Mouse (Mus musculus): ENCODE data around the gene Prune1.
"Not testable (repeated sequence)": the region's sequence is repeated elsewhere in the genome, so short reads cannot be mapped to it uniquely, and the experiment has no call there.

Prune1 gene

DNA sequence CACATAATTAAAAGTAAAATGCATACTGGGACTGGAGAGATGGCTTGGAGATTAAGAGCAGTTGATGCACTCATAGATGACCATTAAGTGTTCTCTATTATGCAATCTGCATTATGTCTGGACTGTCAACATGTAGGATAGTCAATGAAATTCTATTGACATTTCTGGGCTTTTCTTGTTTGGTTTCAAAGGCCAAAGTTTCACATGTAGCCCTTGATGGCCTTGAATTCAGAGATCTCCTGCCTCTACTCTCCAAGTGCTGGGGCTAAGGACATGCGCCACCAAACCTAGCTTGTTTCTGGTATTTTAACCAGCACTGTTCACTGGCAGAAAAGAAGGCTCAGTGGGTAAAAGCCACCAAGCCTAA, 68.3 kb downstream of the Prune1 start:
- DNase-seq (ENCODE audit: low spot score in 2 of 2) = no peak

DNA sequence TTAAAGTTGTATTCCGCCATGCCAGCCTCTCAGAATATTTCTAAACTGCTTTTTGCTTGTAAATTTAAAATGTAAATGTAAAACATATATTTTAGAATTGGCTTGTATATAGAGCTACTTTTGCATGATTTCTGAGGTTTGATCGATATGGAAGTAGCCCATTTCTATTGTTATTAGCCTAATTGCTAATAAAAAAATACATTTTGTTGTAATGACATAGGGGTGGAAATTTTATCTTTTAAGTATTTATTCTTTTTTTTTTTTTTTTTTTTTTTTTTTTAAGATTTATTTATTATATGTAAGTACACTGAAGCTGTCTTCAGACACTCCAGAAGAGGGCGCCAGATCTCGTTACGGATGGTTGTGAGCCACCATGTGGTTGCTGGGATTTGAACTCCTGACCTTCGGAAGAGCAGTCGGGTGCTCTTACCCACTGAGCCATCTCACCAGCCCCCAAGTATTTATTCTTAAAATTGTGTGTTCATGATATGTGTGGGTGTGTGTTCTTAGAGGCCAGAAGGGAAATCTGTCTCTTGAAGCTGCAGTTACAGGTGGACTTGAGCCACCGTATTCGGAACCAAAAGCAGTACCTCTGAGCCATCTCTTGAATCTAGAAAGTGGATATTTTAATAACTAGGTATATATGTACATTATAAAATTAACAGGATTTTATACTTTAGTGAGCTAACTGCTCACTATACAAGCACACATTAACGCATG, 68.8 kb downstream of the Prune1 start:
- not testable (repeated sequence) for DNase-seq (ENCODE audit: low spot score in 2 of 2)

- DNase-seq (ENCODE audit: low spot score in 2 of 2) = no peak
These were observed 71.3 kb downstream of the Prune1 start for GRCm38 (mm10) chr3:95210585-95210984.

DNA sequence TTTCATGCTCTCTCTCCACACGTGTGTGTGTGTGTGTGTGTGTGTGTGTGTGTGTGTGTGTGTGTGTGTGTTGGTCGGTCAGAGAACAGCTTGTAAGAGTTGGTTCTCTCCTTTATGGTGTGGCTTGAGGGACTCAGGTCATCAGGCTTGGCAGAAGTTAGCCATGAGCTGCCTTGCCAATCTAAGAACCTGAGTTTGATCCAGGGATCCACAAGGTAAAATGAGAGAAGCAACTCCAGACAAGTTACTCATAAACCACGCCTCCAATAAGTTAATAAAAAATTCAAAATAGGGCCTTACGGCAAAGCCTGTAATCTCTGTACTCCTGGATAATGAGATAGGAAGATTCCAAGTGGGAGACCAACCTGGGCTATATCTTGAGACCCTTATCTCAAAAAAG, 73.6 kb downstream of the Prune1 start:
- no peak for DNase-seq (ENCODE audit: low spot score in 2 of 2)

DNA sequence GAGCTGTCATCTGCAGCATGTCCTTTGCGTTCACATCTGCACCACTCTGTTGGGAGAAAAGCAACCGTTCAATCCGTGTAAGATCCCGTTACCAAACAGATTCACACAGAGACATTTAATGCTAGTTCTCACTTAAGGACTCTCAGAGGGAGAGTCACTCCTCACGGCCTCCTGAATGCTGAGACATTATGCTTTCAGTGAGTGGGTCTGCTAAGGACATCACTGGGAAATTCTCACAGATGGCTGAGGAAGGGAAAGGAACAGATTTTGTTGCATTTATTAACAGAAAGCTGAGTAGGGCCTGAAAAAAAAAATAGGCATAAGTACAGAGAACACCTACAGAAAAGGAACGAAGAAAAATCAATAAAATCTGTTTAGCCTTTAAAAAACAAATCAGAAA, 78.0 kb downstream of the Prune1 start:
- no peak for DNase-seq (ENCODE audit: low spot score in 2 of 2)
